Mouse (Mus musculus): ENCODE measurements around the gene Sucnr1. TPM values are rescaled to one million over a fixed set of nuclear protein-coding genes. Genes with fewer than 3 reads are reported as not detected.

Sucnr1 gene
- polyA plus RNA-seq (2014; fragmentation: Nextera tagmentation; extraction: Ambion mirVana), result not detected in 2 replicates

- no peaks in the 10 kb centered on the region for H3K36me3 ChIP-seq (ENCODE audit: control insufficient read depth, insufficient read depth, low read length)
- H3K9me3 ChIP-seq (replicated peaks; ENCODE audit: control insufficient read depth, low read length), result no peaks in the 10 kb centered on the region
- ATAC-seq (replicated peaks; ENCODE audit: insufficient number of reproducible peaks, low FRiP score, low TSS enrichment), result no peak
- WGBS (ENCODE audit: insufficient replicate concordance), result 68% methylated on average over 4 of the region's 4 CpGs
- H3K27ac ChIP-seq (ENCODE audit: low read depth, low read length), result no peak within 1 kb of the TSS
- no peak within 1 kb of the TSS for H3K4me3 ChIP-seq (ENCODE audit: low read depth, low read length)
- H3K9ac ChIP-seq (ENCODE audit: low read depth, low read length), result no peak within 1 kb of the TSS
- no peaks in the 10 kb centered on the region for H3K27me3 ChIP-seq (ENCODE audit: control insufficient read depth, insufficient read depth, low read length)
- H3K4me2 ChIP-seq, result no peak within 1 kb of the TSS
- no peaks in the 10 kb centered on the region for H3K4me1 ChIP-seq (ENCODE audit: control insufficient read depth, insufficient read depth, low read length)
Observed at GRCm38 (mm10) chr3:60081648-60082047, at the start of gene Sucnr1. Gene Sucnr1 (plus strand): TSS chr3:60081869.

- Histone ChIP-seq H3K4me2 (no peak overlapping the region), H3K9me3 (replicated peaks; ENCODE audit: control insufficient read depth, low read length) (no peaks in the 10 kb centered on the region), H3K27ac (ENCODE audit: low read depth, low read length) (no peak overlapping the region), H3K9ac (ENCODE audit: low read depth, low read length) (no peak overlapping the region), H3K36me3 (ENCODE audit: control insufficient read depth, insufficient read depth, low read length) (no peaks in the 10 kb centered on the region), H3K4me1 (ENCODE audit: control insufficient read depth, insufficient read depth, low read length) (no peaks in the 10 kb centered on the region), H3K4me3 (ENCODE audit: low read depth, low read length) (no peak overlapping the region), H3K27me3 (ENCODE audit: control insufficient read depth, insufficient read depth, low read length) (no peaks in the 10 kb centered on the region)
- WGBS (ENCODE audit: insufficient replicate concordance), result 81% methylated on average over 3 of the region's 3 CpGs
- ATAC-seq (replicated peaks; ENCODE audit: insufficient number of reproducible peaks, low FRiP score, low TSS enrichment), result no peak
Observed at GRCm38 (mm10) chr3:60046221-60046913, 35.3 kb upstream of the Sucnr1 start.

- Histone ChIP-seq H3K27me3 (ENCODE audit: control insufficient read depth, insufficient read depth, low read length) (no peaks in the 10 kb centered on the region), H3K27ac (ENCODE audit: low read depth, low read length) (no peak overlapping the region), H3K36me3 (ENCODE audit: control insufficient read depth, insufficient read depth, low read length) (no peaks in the 10 kb centered on the region), H3K9ac (ENCODE audit: low read depth, low read length) (no peak overlapping the region), H3K4me2 (no peak overlapping the region), H3K4me1 (ENCODE audit: control insufficient read depth, insufficient read depth, low read length) (no peaks in the 10 kb centered on the region), H3K9me3 (replicated peaks; ENCODE audit: control insufficient read depth, low read length) (no peaks in the 10 kb centered on the region), H3K4me3 (ENCODE audit: low read depth, low read length) (no peak overlapping the region)
- 65% methylated on average over 3 of the region's 3 CpGs for WGBS (ENCODE audit: insufficient replicate concordance)
- ATAC-seq (replicated peaks; ENCODE audit: insufficient number of reproducible peaks, low FRiP score, low TSS enrichment), result no peak
Observed at GRCm38 (mm10) chr3:60053231-60053927, 28.3 kb upstream of the Sucnr1 start.

- Histone ChIP-seq H3K27ac (ENCODE audit: low read depth, low read length) (no peak overlapping the region), H3K4me3 (ENCODE audit: low read depth, low read length) (no peak overlapping the region), H3K4me2 (no peak overlapping the region), H3K9ac (ENCODE audit: low read depth, low read length) (no peak overlapping the region), H3K4me1 (ENCODE audit: control insufficient read depth, insufficient read depth, low read length) (no peaks in the 10 kb centered on the region), H3K27me3 (ENCODE audit: control insufficient read depth, insufficient read depth, low read length) (no peaks in the 10 kb centered on the region), H3K36me3 (ENCODE audit: control insufficient read depth, insufficient read depth, low read length) (no peaks in the 10 kb centered on the region), H3K9me3 (replicated peaks; ENCODE audit: control insufficient read depth, low read length) (no peaks in the 10 kb centered on the region)
- WGBS (ENCODE audit: insufficient replicate concordance), result 78% methylated on average over 2 of the region's 2 CpGs
- ATAC-seq (replicated peaks; ENCODE audit: insufficient number of reproducible peaks, low FRiP score, low TSS enrichment), result no peak
Observed at GRCm38 (mm10) chr3:60053931-60054330, 27.7 kb upstream of the Sucnr1 start.

- Histone ChIP-seq H3K4me2 (no peak overlapping the region), H3K27ac (ENCODE audit: low read depth, low read length) (no peak overlapping the region), H3K9me3 (replicated peaks; ENCODE audit: control insufficient read depth, low read length) (no peaks in the 10 kb centered on the region), H3K4me1 (ENCODE audit: control insufficient read depth, insufficient read depth, low read length) (no peaks in the 10 kb centered on the region), H3K9ac (ENCODE audit: low read depth, low read length) (no peak overlapping the region), H3K4me3 (ENCODE audit: low read depth, low read length) (no peak overlapping the region), H3K27me3 (ENCODE audit: control insufficient read depth, insufficient read depth, low read length) (no peaks in the 10 kb centered on the region), H3K36me3 (ENCODE audit: control insufficient read depth, insufficient read depth, low read length) (no peaks in the 10 kb centered on the region)
- ATAC-seq (replicated peaks; ENCODE audit: insufficient number of reproducible peaks, low FRiP score, low TSS enrichment), result no peak
- WGBS (ENCODE audit: insufficient replicate concordance), result 27% methylated on average over 3 of the region's 3 CpGs
Observed at GRCm38 (mm10) chr3:60056451-60056850, 25.2 kb upstream of the Sucnr1 start.

- H3K36me3 ChIP-seq (ENCODE audit: control insufficient read depth, insufficient read depth, low read length), result no peaks in the 10 kb centered on the region
- no peak overlapping the region for H3K4me3 ChIP-seq (ENCODE audit: low read depth, low read length)
- H3K27ac ChIP-seq (ENCODE audit: low read depth, low read length), result no peak overlapping the region
- H3K4me2 ChIP-seq, result no peak overlapping the region
- H3K4me1 ChIP-seq (ENCODE audit: control insufficient read depth, insufficient read depth, low read length), result no peaks in the 10 kb centered on the region
- 70% methylated on average over 2 of the region's 2 CpGs for WGBS (ENCODE audit: insufficient replicate concordance)
- no peaks in the 10 kb centered on the region for H3K9me3 ChIP-seq (replicated peaks; ENCODE audit: control insufficient read depth, low read length)
- ATAC-seq (replicated peaks; ENCODE audit: insufficient number of reproducible peaks, low FRiP score, low TSS enrichment), result no peak
- H3K27me3 ChIP-seq (ENCODE audit: control insufficient read depth, insufficient read depth, low read length), result no peaks in the 10 kb centered on the region
- no peak overlapping the region for H3K9ac ChIP-seq (ENCODE audit: low read depth, low read length)
Observed at GRCm38 (mm10) chr3:60057070-60057808, 24.4 kb upstream of the Sucnr1 start.

- H3K4me3 ChIP-seq (ENCODE audit: low read depth, low read length), result no peak overlapping the region
- no peaks in the 10 kb centered on the region for H3K4me1 ChIP-seq (ENCODE audit: control insufficient read depth, insufficient read depth, low read length)
- no peaks in the 10 kb centered on the region for H3K36me3 ChIP-seq (ENCODE audit: control insufficient read depth, insufficient read depth, low read length)
- H3K4me2 ChIP-seq, result no peak overlapping the region
- no peaks in the 10 kb centered on the region for H3K9me3 ChIP-seq (replicated peaks; ENCODE audit: control insufficient read depth, low read length)
- WGBS (ENCODE audit: insufficient replicate concordance), result 57% methylated on average over 1 of the region's 1 CpGs
- no peaks in the 10 kb centered on the region for H3K27me3 ChIP-seq (ENCODE audit: control insufficient read depth, insufficient read depth, low read length)
- no peak overlapping the region for H3K9ac ChIP-seq (ENCODE audit: low read depth, low read length)
- ATAC-seq (replicated peaks; ENCODE audit: insufficient number of reproducible peaks, low FRiP score, low TSS enrichment), result no peak
- no peak overlapping the region for H3K27ac ChIP-seq (ENCODE audit: low read depth, low read length)
Observed at GRCm38 (mm10) chr3:60057809-60058082, 23.9 kb upstream of the Sucnr1 start.

- Histone ChIP-seq H3K27me3 (ENCODE audit: control insufficient read depth, insufficient read depth, low read length) (no peaks in the 10 kb centered on the region), H3K4me2 (no peak overlapping the region), H3K4me3 (ENCODE audit: low read depth, low read length) (no peak overlapping the region), H3K27ac (ENCODE audit: low read depth, low read length) (no peak overlapping the region), H3K9me3 (replicated peaks; ENCODE audit: control insufficient read depth, low read length) (no peaks in the 10 kb centered on the region), H3K9ac (ENCODE audit: low read depth, low read length) (no peak overlapping the region), H3K4me1 (ENCODE audit: control insufficient read depth, insufficient read depth, low read length) (no peaks in the 10 kb centered on the region), H3K36me3 (ENCODE audit: control insufficient read depth, insufficient read depth, low read length) (no peaks in the 10 kb centered on the region)
- no peak for ATAC-seq (replicated peaks; ENCODE audit: insufficient number of reproducible peaks, low FRiP score, low TSS enrichment)
- WGBS (ENCODE audit: insufficient replicate concordance), result 91% methylated on average over 1 of the region's 1 CpGs
Observed at GRCm38 (mm10) chr3:60078883-60079415, 2.7 kb upstream of the Sucnr1 start.

Measured in heart, embryonic 11.5 days (tissue).